Mouse (Mus musculus) hindbrain, embryonic 14.5 days (tissue): ENCODE measurements around the gene Rpgrip1. TPM values are rescaled to one million over a fixed set of nuclear protein-coding genes. Genes with fewer than 3 reads are reported as not detected.

Source experiments
- ATAC-seq: fragments of 200-750 bp; cut with Nextera tagmentation; 2 replicates; pipeline ENCODE4 v1.8.0; 2017; ENCODE audit warnings: moderate number of reproducible peaks, mild to moderate bottlenecking, moderate TSS enrichment, moderate library complexity; ENCODE audit not compliant: low FRiP score
- DNase-seq: peaks from one replicate; pipeline ENCODE4 v3.0.0-alpha.2; 2015; ENCODE audit warnings: low spot score
- H3K27ac ChIP-seq: fragments of 300-500 bp; sonication (generic); 2 replicates; pipeline ENCODE4 v1.5.1; 2014; ENCODE audit warnings: mild to moderate bottlenecking, moderate library complexity
- H3K27me3 ChIP-seq: fragments of 300-500 bp; sonication (generic); 2 replicates; pipeline ENCODE4 v1.6.1; 2014; ENCODE audit warnings: mild to moderate bottlenecking, low read length, mixed read lengths; ENCODE audit not compliant: control insufficient read depth, insufficient read depth
- H3K36me3 ChIP-seq: fragments of 300-500 bp; sonication (generic); replicated peaks from 2 replicates; pipeline ENCODE4 v1.6.1; 2014; ENCODE audit not compliant: control insufficient read depth, insufficient read depth
- H3K4me1 ChIP-seq: fragments of 300-500 bp; sonication (generic); replicated peaks from 2 replicates; pipeline ENCODE4 v1.6.1; 2014; ENCODE audit warnings: antibody characterized with exemption, low read length, mixed read lengths; ENCODE audit not compliant: control insufficient read depth, insufficient read depth
- H3K4me2 ChIP-seq: fragments of 300-500 bp; sonication (generic); replicated peaks from 2 replicates; pipeline ENCODE4 v1.6.1; 2014; ENCODE audit warnings: mild to moderate bottlenecking, moderate library complexity
- H3K4me3 ChIP-seq: fragments of 300-500 bp; sonication (generic); replicated peaks from 2 replicates; pipeline ENCODE4 v1.5.1; 2014; ENCODE audit warnings: mild to moderate bottlenecking, low read length
- H3K9ac ChIP-seq: fragments of 300-500 bp; sonication (generic); 2 replicates; pipeline ENCODE4 v1.6.1; 2014
- H3K9me3 ChIP-seq: fragments of 300-500 bp; sonication (generic); 2 replicates; pipeline ENCODE4 v1.6.1; 2016; ENCODE audit warnings: low read length; ENCODE audit not compliant: control insufficient read depth
- WGBS: fragments of 180-500 bp; shearing (Covaris S2); extraction: QIAGEN DNeasy Blood & Tissue Kit; methylation state at CpG from one replicate; pipeline ENCODE4 v1.1.7; 2014; 5-methylcytosine and 5-hydroxymethylcytosine counted together
- polyA plus RNA-seq: library from polyadenylated mRNA; unstranded; fragments of >200 nt; fragmentation: Nextera tagmentation; extraction: Ambion mirVana; gene quantifications from 2 replicates; pipeline ENCODE4 v1.2.1, GENCODE M21; 2014

The Rpgrip1 gene
- polyA plus RNA-seq, 1 experiment from 2014 or later: 41.6 TPM

DNA sequence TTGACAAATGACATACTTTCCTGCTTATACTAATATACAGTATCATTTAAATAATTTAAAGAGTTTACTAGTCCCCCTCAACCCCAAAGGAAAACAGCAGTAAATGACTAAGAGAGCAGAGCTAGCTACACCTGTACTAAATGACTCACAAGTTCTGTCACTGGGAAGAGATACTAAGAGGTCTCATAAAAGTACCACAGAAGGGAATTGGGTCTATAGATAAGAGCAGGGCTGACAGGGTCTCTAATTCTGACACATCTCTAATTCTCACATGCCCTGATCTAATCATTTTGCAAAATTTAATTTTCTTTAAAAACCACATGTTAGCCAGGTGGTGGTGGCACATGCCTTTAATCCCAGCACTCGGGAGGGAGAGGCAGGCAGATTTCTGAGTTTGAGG is 78.3 kb downstream of the Rpgrip1 start:
- Histone ChIP-seq H3K27ac (no peak overlapping the region), H3K4me1 (no peaks in the 10 kb centered on the region), H3K4me2 (no peak overlapping the region)

GRCm38 (mm10) chr14:52189519-52189918 is 79.0 kb downstream of the Rpgrip1 start:
- H3K9me3 ChIP-seq: no peaks in the 10 kb centered on the region
- H3K9ac ChIP-seq: no peak overlapping the region
- no peak overlapping the region for H3K27ac ChIP-seq
- no peaks in the 10 kb centered on the region for H3K4me1 ChIP-seq
- no peaks in the 10 kb centered on the region for H3K27me3 ChIP-seq
- H3K36me3 ChIP-seq: peaks cover 15% of the 10 kb centered on the region
- ATAC-seq: no peak
- no peak overlapping the region for H3K4me3 ChIP-seq
- 79% methylated on average over 2 of the region's 2 CpGs for WGBS
- H3K4me2 ChIP-seq: no peak overlapping the region
- peak; percentile 36 for DNase-seq

More for the DNA sequence above, 78.3 kb downstream of the Rpgrip1 start:
- Histone ChIP-seq H3K36me3 (peaks cover 15% of the 10 kb centered on the region), H3K27me3 (no peaks in the 10 kb centered on the region), H3K9me3 (no peaks in the 10 kb centered on the region), H3K9ac (no peak overlapping the region), H3K4me3 (no peak overlapping the region)
- ATAC-seq (no peak), DNase-seq (no peak)
- WGBS: 78% methylated on average over 1 of the region's 1 CpGs

DNA sequence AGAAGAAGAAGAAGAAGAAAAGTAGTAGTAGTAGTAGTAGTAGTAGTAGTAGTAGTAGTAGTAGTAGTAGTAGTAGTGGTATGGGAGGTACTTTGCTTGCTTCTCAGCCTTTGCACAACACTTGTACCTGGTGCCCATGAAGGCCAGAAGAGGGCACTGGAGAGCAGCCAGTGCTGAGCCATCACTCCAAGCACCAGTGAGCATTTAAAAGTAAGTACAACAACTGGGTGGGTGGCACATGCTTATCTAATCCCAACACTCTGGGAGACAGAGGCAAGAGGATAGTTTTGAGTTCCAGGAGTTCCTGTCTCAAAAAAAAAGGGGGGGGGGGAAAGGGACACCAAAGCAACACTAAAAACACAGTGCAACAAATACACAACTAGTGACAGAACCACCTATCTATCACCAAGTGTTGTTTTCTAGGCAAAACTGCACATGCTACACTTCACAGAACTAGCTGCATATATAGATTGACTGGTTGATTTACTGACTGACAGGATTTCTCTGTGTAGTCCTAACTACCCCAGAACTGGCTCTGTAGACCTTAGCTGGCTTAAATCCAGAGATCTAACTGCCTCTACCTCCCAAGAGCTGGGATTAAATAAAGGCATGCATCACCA is 80.3 kb downstream of the Rpgrip1 start:
- no peaks in the 10 kb centered on the region for H3K9me3 ChIP-seq
- H3K9ac ChIP-seq: no peak overlapping the region
- no peak overlapping the region for H3K4me2 ChIP-seq
- peaks cover 9% of the 10 kb centered on the region for H3K4me1 ChIP-seq
- peaks cover 15% of the 10 kb centered on the region for H3K36me3 ChIP-seq
- DNase-seq (no peak), ATAC-seq (no peak)
- no peak overlapping the region for H3K4me3 ChIP-seq
- no peaks in the 10 kb centered on the region for H3K27me3 ChIP-seq
- H3K27ac ChIP-seq: no peak overlapping the region

DNA sequence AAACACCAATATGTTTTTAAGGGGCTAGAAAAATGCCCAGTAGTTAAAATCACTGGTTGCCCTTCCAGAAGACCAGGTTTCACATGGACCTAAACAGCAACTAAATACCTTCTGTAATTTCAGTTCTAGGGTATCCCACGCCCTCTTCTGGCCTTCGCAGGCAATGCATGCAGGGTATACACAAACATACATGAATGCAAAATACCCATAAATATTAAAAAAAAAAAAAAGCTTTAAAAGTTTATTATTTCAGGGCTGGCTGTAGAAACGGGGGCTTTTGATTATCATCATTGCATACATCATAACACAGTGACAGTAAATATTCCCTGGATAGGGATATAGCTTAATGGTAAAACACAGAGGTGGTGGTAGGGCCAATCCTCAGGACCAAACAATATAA is 85.2 kb downstream of the Rpgrip1 start:
- no peak overlapping the region for H3K27ac ChIP-seq
- peak overlapping the region; percentile 100 for H3K4me3 ChIP-seq
- DNase-seq (peak; percentile 36), ATAC-seq (no peak)
- H3K9ac ChIP-seq: peak overlapping the region; percentile 98
- H3K9me3 ChIP-seq: no peaks in the 10 kb centered on the region
- H3K36me3 ChIP-seq: peaks cover 36% of the 10 kb centered on the region
- no peaks in the 10 kb centered on the region for H3K27me3 ChIP-seq
- peaks cover 19% of the 10 kb centered on the region for H3K4me1 ChIP-seq
- 11% methylated on average over 3 of the region's 3 CpGs for WGBS
- H3K4me2 ChIP-seq: peak overlapping the region; percentile 89

DNA sequence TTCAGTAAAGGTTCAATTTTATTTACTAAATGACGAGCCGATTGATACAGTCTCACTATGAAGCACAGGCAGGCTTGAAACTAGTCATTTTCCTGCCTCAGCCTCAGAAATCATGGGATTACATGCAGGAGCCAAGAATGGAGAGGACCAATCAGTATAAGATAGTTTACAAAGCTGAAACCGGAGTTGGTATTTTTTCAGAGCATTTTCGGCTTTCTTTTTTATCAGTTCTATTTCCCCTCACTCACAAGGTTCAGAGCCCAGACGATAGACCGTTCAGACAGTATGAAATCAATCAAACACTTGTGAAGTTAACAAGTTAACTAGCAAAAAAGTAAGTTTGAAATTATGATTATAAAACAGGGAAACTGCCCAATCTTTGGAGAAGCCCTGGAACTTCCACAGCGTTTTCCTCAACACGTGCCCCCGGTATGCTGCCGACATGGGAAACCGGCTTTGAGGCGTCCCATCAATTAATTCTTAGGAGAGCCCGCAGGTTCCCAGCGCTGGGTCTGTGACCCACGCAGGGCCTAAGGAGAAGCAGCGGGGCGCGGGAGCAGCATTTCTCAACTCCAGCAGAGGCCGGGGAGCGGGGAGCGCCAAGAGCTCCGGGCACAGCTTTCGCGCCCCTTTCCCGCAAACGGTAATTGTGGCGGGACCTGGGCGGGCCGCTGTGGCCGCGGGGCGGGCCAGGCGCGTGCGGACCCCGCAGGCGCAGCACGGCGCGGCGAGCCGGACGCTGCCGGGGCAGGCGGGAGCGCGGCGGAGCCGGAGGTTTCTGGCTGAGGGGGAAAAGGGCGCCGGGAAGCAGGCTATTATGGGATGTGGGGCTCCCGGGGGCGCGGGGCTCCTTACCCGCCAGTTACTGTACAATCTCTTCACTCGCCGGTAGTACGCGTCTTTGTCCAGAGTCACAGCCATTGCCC is 86.0 kb downstream of the Rpgrip1 start:
- Histone ChIP-seq H3K4me2 (peak overlapping the region; percentile 89), H3K9me3 (no peaks in the 10 kb centered on the region), H3K27me3 (no peaks in the 10 kb centered on the region), H3K9ac (peak overlapping the region; percentile 98), H3K36me3 (peaks cover 43% of the 10 kb centered on the region), H3K4me1 (peaks cover 19% of the 10 kb centered on the region), H3K4me3 (peak overlapping the region; percentile 100), H3K27ac (peak overlapping the region; percentile 97)
- no peak; the same call in 1 of the 2 replicates for ATAC-seq
- WGBS: under 1% methylated on average over 54 of the region's 59 CpGs
- no peak for DNase-seq

DNA sequence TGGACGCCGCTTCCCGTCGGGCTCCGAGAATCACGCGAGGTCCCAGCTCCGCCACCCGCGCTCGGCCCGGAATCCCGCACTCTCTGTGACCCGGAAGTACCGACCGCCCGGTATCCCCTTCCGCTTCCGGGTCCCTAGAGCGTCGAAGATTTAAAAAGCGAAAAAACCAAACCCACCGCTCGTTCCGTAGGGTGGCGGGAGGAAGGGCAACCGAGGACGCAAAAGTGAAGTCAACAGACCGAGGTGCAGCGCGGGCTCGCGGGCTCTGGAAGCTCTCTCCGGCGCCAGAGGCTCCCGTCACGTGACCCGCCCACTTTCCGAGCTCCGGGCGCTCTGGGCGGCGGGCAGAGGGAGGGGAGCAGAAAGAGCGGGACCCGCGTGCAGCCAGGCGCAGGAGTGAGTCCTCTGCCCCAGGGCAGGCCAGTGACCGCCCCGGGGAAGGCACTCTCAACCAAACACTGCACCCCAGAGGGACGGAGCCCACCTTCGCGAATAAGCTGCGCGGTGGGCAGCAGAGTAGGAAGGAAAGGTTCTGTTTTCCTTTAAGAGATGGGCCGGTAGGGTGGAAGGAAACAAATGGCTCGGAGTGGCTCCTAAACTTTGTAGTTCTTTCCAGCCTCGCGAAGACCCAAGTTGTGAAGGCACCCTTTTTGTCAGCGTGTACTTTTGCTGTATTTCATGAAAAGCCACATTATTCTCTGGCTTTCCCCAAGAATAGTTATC is 86.8 kb downstream of the Rpgrip1 start, which contains the start of gene Supt16:
Gene Supt16, minus strand, starts transcription at position 261 of the 723 bp plus-strand sequence.
- DNase-seq (peak; percentile 80), ATAC-seq (peak; percentile 97)
- peaks cover 51% of the 10 kb centered on the region for H3K36me3 ChIP-seq
- under 1% methylated on average over 58 of the region's 59 CpGs for WGBS
- peak within 1 kb of the TSS; percentile 89 for H3K4me2 ChIP-seq
- H3K9me3 ChIP-seq: no peaks in the 10 kb centered on the region
- peak within 1 kb of the TSS; percentile 98 for H3K9ac ChIP-seq
- peak within 1 kb of the TSS; percentile 100 for H3K4me3 ChIP-seq
- peak within 1 kb of the TSS; percentile 97 for H3K27ac ChIP-seq
- H3K27me3 ChIP-seq: no peaks in the 10 kb centered on the region
- peaks cover 19% of the 10 kb centered on the region for H3K4me1 ChIP-seq

DNA sequence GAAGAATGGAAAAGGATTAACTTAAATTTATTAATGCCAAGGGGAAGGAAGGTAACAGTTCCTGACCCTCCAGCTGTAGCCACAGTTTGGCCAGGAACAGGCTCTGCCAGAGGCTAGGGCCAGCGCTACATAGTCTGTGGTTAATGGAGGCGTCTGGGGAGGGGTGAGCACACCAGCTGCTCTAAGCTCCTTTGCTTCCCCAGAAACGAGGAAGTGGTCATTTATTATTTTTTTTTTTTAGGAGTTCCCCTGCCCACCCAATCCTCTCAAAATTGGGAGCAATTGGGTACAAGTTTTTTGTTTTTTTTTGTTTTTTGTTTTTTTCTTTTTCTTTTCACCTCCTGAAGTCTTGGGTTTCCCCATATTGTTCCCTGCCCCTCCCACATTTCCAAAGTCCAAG is 87.6 kb downstream of the Rpgrip1 start:
- WGBS: 20% methylated on average over 3 of the region's 3 CpGs
- Histone ChIP-seq H3K4me2 (peak overlapping the region; percentile 89), H3K9ac (peak overlapping the region; percentile 98; the same call in 1 of the 2 replicates), H3K36me3 (peaks cover 57% of the 10 kb centered on the region), H3K4me1 (peaks cover 19% of the 10 kb centered on the region), H3K27ac (0 out of 2 replicates have a peak overlapping the region, but pooled peaks have one; percentile 97), H3K27me3 (no peaks in the 10 kb centered on the region), H3K9me3 (no peaks in the 10 kb centered on the region), H3K4me3 (peak overlapping the region; percentile 100)
- no peak for ATAC-seq
- no peak for DNase-seq

DNA sequence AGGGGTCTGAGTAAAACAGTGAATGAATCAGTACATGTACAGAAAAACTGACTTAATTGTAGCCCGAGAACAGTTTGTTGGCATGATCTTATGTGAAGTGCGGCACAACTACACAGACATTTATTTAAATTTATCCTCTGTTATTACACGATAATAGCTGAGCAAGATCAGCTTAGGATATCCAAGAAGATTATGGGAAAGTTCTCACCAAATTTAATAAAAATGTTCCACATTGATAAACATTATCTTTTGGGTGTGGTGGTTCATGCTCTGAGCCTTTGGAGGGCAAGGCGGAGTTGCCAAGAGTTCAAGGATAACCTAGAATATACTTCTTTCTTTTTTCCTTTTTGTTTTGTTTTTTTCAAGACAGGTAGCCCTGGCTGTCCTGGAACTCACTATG is 88.9 kb downstream of the Rpgrip1 start:
- Histone ChIP-seq H3K36me3 (peaks cover 63% of the 10 kb centered on the region), H3K4me2 (no peak overlapping the region), H3K4me3 (no peak overlapping the region), H3K9ac (no peak overlapping the region), H3K9me3 (no peaks in the 10 kb centered on the region), H3K27ac (no peak overlapping the region), H3K27me3 (no peaks in the 10 kb centered on the region), H3K4me1 (peaks cover 19% of the 10 kb centered on the region)
- DNase-seq: no peak
- ATAC-seq: no peak
- WGBS: 96% methylated on average over 4 of the region's 4 CpGs
